Mouse (Mus musculus) spleen, embryonic (tissue): Measurements from ENCODE around the gene Gng12.

Experiments
- CTCF ChIA-PET: fragments of 350-600 bp; sonication (Branson Sonifier 250); formaldehyde crosslinking; loops from one replicate; lab custom pipeline; 2022; lab: Charles Lee

The Gng12 gene

DNA sequence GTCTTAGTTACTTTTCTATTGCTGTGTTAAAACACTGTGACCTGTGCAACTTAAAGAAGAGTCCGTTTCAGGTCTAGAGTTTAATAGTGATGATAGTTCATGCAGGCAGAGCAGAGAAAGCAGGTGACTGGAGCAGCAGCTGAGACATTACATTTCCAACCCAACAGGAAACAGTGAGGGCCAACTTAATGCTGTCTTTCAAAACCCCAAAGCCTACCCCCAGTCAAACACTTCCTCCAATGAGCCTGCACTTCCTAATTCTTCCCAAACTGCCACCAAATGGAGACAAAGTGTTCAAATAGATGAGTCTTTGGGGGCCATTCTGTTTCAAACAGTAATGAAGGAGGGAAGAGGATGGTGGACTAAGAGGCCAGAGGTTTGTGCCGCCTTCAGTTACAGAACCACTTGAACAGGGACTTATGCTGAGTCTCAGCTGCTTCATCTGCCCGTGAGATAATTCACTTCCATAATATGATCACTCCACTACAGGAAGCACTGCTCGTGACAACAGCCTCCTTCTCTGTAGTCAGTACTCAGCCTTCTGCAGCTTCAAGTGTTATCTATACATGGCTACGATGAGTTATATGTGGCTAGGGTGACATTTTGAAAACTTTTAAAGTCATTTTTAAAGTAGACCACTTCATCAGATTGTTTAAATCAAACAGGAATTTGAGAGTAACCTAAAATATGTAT, 55.7 kb downstream of the Gng12 start:
- CTCF ChIA-PET = no interaction called here

DNA sequence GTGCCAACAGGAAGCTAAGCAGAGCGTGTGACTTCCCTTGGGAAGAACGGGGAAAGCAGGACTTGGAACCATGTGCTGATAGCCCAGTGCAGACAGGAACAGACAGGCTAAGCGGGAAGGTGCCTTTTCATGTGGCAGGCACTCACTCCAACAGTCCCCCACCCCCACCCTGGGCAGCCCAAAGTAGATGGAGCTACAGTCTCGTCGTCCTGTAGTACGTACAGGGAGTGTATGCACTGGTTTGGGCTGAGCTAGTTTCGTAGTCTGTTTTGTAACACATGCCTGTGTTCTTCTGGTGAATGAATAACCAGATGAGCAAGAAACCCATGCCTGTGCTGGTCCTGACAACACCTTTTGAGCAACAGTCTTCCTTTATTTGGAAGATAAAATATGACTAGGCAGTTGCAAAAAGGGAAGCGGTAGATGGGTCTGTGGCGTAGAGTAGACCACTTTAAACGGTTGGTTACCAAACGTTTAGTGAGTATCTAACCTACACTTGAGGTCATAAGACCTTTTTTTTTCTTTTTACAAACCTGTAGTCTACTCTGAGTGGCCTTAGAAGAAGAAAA, 57.8 kb downstream of the Gng12 start:
- CTCF ChIA-PET = interaction anchor here (0.5 to 0.6 kb wide), 2 partner anchors 129 to 1289 kb away, joined by 3 to 4 read pairs; no protein-coding TSS in a partner anchor

DNA sequence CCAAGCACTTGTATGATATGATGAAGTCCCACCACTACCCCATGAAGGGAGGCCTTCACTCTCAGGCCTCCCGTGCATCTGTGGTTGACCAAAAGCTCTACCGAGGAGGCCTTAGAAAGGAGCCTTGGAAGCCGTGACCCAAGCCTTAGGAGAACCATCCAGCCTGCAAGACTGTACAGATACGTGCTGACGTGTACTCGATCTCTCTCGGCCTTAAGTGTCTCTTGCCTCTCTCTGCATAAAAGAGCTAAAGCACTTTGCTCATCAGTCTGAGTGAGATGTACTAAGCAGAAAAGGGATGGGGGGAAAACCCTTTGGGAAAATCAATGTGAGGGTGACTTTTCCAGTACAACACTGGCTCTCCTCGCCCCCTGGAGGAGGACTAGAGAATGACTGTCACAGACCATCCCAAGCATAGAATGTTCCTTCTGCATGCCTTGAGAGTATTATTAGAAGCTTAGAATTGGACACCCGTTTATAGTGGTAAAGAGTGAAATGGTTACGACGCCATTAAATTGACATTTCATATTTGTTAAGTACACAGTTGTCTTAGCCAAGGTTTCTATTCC, 59.0 kb downstream of the Gng12 start:
- CTCF ChIA-PET = no interaction called here

DNA sequence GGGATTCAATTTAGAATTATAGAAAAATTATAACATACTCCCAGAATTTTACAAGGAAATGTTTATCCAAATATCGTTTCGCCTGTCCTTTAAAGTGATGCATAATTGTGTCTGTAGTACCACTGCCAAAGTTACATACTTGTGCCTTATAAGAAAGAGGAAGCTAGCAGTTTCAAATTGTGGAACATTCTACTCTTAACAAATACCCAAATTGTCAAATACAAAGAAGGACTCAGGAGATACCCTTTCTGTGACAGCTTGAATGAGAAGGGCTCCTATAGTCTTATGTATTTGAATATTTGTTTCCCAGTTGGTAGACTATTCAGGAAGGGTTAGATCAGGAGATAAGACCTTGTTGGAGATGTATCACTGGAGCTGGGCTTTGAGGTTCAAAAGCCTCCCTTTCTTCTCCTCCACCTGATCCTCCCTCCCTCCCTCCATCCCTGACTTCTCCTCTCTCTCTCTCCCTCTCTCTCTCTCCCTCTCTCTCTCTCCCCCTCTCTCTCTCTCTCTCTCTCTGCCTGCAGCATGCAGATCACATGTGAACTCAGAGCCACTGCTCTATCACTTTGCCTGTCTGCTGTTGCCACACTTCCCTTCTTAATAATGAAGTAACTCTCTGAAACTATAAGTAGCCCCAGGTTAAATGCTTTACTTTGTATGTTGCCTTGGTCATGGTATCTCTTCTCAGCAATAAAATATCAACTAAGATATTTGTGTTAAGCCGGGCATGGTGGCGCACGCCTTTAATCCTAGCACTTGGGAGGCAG, 62.5 kb downstream of the Gng12 start:
- CTCF ChIA-PET = no interaction called here

DNA sequence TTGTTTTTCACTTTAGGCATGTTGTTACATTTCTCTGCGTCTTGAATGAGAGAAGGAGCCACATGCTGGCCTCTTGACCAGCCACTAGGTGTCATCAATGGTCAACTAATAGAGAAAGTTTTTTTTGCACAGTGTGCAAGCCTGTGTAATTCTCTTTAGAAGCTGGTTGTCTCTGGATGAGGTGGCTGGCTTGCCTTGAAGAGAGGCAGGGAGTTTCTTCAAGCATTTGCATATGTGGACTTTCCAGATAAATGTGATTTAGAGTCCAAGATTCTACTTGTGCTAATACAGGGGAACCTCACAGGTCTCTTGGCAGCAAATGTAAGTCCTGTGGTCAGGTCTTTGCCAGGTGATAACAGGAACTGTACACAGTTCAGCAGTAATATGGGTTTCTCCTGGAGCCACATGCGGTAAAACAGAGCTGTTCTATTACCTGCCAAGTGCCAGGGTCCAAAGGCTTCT, 66.4 kb downstream of the Gng12 start:
- CTCF ChIA-PET = interaction anchor here (0.6 to 1.3 kb wide), 4 partner anchors 163 to 221 kb away, joined by 3 to 4 read pairs (median 4); no protein-coding TSS in a partner anchor

DNA sequence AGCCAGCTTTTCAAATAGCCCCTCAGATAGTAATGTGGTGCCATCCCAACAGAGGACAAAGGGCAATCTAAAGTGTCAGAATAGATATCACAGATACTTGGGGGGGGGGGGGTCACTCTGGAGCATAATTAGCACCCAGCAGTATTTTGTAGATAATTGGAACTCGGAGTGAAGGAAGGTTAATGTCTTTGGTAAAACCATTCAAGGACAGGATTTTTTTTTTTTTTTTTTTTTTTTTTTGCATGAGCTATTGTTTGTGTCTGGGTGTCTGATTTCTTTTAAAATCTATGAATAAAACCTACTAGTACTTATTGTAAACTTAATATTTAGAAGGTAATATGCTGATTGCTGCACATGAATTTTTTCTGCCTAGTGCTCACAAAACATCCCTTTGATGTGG, 66.9 kb downstream of the Gng12 start:
- CTCF ChIA-PET = interaction anchor here (0.6 to 1.3 kb wide), 8 partner anchors 9 to 221 kb away, joined by 3 to 7 read pairs (median 4); no protein-coding TSS in a partner anchor

DNA sequence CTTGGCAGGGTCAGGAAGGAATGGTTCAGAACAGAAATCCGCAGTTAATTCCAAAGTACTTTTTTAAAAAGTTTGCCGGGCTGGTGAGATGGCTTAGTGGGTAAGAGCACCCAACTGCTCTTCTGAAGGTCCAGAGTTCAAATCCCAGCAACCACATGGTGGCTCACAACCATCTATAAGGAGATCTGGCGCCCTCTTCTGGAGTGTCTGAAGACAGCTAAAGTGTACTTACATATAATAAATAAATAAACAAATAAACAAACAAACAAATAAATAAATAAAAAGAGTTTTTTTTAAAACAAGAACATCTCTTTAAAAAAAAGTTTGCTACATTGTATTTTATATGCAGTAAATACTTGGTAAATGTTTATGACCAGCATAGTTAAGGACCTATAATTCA, 67.5 kb downstream of the Gng12 start:
- CTCF ChIA-PET = interaction anchor here (0.6 to 1.3 kb wide), 5 partner anchors 9 to 181 kb away, joined by 3 to 7 read pairs (median 4); no protein-coding TSS in a partner anchor

DNA sequence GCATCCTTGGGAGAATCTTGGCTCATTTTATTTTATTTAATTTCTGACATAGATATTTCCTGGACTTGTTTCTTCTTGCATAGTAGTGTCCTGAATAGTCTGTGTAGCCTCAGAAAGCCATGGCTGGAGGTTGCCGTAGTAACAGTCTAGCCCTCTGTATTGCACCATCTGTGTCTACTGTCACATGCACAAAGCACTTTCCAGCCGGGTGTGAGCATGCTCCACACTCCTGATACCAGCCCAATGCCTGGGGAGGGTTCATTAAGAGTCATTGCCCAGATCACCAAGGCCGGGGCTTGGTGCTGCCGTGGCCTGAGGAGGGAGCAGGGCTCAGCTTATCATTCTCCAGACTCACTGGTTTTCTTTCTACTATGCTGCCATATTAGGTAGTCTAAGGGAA, 68.0 kb downstream of the Gng12 start:
- CTCF ChIA-PET = interaction anchor here (0.7 kb wide), 2 partner anchors 18 to 196 kb away, joined by 3 read pairs; no protein-coding TSS in a partner anchor

DNA sequence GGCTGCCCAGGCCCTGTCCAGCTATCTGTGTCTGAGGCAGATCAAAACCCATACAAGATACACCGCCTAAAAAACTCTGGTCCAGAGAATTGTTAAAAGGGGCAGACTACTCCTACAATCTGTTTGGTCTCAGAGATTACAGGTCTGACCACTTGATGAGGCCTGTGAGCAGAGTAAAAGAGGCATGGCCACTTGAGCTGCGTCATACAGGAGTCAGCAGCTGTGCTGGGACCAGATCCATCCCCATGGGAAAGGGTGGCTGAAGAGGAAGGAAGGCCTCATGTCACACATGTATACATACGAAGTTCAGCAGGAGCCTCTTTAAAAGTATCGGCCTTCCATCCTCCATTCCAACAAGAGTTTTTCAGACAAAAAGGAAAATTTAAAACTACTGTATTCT, 69.0 kb downstream of the Gng12 start:
- CTCF ChIA-PET = no interaction called here

DNA sequence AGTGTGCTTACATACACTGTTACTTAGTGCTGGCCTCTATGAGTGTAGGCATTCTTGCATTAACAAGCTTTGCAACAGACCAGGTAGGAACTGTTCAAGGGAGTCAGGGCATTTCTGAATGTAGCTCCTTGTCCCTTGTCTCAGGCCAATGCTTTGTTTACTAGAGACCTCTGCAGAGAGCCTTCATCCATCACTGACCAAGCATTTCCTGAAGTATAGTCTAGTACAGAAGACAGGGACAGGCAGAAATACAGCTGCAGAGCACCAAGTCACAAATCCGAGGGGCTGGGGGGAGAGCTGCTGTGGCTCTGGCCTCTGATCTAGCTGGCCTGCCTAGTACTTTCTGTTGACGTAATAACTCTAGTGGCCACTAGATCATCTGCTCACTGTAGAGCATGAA, 71.6 kb downstream of the Gng12 start:
- CTCF ChIA-PET = interaction anchor here (0.5 kb wide), 1 partner anchor 65 kb away, joined by 7 read pairs; no protein-coding TSS in a partner anchor

DNA sequence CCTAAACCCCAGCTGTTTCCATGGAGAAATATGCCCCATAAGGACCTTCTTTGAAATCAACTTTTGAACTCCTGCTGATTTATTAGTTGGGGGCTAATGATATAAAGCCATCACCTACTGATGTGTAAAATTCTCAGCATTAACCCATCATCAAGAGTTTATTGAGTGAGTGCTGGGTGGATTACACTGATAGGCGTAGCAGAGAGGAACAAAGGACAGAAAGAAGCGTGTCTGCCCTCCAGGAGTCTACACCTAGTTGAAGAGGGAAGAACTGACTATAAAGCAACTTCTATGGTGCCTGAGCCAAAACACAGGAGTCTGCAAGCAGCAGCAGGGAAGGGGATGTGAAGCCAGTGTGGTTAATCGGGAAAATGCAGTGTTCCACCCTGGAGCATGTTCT, 73.2 kb downstream of the Gng12 start:
- CTCF ChIA-PET = no interaction called here

DNA sequence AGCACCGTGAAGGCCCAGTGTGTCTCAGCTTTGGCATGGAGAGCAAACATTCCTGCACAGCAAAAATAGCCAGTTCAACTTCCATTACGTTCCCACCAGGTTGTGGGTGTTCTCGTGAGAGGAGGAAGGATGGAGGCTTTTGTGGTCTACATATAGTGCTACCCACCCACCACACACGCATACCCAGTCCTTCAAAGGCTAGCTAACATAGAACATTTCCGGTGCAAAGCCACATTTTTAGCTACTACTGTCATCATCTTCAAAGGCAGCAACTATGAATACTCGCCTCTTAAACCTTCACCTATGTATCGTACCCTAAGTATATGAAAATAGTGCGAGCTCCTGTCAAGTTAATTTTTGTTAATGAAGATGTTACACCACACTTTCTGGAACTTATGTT, 76.1 kb downstream of the Gng12 start:
- CTCF ChIA-PET = interaction anchor here (0.7 to 1.8 kb wide), 2 partner anchors 9 to 186 kb away, joined by 4 to 9 read pairs; no protein-coding TSS in a partner anchor

DNA sequence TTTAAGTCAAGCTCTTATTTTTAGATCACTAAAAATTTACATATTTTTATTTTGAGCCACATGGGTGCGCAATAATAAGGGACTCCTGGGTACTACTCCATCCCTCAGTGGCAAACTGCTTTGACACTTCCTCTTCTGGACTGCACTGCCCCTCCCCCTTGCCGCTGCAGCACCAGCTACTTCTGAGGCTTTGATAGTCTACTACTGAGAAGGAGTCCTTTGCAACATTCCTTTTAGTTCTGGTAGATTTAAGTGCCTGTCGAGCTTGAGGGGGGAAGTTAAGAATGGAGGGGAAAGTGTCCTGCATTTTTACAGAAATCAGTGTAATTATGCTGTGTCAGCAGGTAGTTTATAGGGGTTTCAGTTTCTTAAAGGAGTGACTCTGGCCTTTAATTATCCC, 77.0 kb downstream of the Gng12 start:
- CTCF ChIA-PET = interaction anchor here (1.8 kb wide), 1 partner anchor 185 kb away, joined by 9 read pairs; no protein-coding TSS in a partner anchor

DNA sequence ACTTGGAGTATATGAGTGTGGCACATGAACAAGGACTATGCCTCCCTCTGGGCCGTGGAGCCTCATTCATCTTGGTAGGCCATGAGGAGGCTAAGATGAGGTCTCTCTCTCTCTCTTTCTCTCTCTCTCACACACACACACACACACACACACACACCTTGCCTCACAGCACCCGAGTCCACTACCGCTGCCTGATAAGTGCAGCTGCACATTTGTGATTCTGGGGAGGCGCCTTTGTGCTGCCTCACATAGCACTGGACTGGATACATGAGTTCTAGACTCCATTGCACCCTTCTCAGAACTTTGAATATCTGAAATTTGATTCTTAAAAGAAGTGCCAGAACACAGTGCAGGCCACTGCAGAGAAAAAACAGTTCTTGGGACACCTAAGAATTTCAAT, 79.3 kb downstream of the Gng12 start:
- CTCF ChIA-PET = no interaction called here

DNA sequence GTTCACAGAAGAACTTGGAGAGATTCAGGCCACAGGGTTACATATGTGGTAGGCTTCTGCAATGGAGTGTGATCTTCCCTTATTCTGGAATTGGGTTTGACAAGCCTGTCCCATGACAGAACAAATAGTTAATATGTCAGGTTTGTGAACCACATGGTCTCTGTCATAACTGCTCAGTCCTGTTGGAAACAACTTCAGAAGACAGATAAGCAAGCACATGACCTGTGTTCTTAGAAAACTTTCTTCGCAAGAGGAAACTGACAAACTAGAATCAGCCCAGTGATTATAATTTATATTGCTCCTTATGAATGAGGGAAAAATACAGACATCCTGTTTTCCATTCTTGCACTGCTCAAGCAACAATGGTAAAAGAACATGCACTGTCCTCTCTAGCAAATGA, 83.0 kb downstream of the Gng12 start:
- CTCF ChIA-PET = no interaction called here

DNA sequence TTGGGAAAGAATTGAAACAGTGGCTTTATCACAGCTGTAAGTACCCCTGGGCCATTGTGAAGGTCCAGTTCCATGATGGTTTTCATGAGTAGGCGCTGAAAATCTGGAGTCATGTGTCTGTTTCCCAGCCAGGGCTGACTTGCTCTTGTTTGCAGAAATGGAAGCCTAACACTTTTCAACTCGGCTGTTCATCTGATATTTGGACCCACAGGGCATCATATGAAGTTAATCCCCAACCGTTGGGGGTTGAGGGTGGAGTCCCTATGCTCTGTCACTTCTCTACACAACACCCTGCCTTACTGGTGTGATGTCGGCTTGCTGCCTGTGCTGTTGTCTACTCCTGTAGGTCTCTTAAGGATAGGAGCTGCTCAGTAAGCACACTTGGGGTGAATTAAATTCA, 83.8 kb downstream of the Gng12 start:
- CTCF ChIA-PET = no interaction called here

DNA sequence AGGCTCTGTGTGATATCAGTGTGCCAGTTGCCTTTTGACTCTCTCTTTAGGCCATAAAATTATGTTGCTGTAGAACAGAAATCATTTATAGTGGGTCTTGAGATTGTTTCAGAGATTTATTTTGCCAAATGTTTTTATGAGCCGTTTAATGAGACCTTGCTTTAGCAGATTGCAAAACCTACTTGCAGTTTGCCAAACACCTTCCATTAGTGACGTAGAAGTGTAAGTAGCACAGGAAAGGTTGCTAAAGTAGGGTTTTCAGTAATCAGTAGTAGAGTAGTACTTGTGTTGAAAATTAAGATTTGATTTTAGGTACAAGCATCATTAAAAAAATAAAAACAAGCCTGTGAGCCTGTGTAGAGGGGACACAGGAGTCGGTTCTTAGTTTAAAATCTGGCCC, 85.2 kb downstream of the Gng12 start:
- CTCF ChIA-PET = interaction anchor here (0.5 kb wide), 1 partner anchor 83 kb away, joined by 3 read pairs; no protein-coding TSS in a partner anchor

DNA sequence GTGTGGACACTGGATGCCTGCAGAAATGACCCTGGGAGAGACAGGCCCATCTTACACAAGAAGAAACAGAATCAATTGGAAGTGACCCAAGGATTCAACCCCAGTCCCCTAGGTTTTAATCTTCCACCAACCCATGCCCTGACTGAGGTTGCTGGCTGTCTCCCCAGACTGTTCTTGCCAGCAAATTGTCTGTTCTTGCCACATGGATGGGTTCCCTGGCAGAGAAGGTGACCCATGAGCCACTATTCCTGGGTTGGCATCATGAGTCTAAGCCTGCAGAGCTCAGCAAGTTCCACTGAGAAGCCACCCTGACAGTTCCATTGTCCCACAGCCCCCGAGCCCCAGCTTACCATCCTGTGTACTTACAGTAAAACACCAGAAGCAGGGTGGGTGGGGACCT, 85.7 kb downstream of the Gng12 start:
- CTCF ChIA-PET = interaction anchor here (0.5 to 0.7 kb wide), 3 partner anchors 18 to 193 kb away, joined by 3 read pairs; no protein-coding TSS in a partner anchor

DNA sequence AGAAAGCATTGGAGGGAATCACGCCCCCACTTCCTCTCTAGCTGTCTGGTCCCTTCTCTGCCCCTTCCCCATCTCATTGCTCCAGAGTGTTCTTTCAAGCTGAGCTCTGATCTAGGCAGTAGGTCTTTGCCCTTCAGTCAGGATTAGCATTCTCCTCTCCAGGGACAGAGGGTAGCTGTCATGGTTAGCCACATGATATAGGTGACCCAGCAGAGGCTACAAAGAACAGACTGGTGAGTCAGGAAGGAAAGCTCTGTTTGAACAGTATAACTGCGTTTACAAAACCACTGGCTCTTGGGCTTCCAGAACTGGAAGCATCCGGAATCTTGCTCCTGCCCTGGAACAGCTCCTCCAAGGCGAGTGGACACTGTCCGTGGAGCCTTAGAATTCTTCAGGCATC, 87.9 kb downstream of the Gng12 start:
- CTCF ChIA-PET = no interaction called here

DNA sequence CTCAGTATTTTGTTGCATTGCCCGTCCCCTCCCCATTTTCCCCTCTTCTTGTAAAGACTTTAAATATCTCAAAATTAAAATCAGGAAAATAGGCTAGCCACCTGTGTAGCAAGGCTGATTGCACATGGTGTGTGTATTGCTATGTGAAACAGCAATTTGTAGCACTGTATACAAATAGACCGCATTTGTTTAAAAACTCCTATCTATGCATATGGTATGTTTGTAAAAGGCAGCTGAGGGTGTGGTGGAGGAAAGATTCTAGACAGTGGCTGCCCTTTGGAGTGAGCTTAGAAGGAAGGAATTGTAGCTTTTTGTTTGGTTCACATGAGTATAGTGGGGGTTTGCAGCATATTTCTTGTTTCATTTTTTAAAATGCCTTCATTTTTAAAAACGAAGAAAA, 88.5 kb downstream of the Gng12 start:
- CTCF ChIA-PET = no interaction called here

DNA sequence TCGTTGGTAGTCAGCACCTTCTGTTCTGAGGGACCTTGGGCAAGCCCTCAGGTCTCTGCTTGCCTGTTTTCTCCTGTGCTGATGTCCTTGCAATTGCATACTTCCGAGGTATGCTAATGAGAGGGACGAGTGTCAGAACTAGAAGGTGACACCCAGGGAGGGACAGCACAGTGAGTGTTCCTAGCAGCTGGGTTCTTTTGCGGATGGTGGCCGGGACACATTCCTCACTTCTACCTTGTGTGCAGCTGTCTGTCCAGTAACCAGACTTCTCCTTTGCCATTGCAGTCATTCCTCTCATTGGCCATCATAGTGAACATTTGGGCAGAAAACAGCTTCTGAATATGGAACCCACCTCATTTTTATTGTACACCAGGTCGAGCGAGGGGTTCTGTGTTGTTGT, 89.3 kb downstream of the Gng12 start:
- CTCF ChIA-PET = no interaction called here

DNA sequence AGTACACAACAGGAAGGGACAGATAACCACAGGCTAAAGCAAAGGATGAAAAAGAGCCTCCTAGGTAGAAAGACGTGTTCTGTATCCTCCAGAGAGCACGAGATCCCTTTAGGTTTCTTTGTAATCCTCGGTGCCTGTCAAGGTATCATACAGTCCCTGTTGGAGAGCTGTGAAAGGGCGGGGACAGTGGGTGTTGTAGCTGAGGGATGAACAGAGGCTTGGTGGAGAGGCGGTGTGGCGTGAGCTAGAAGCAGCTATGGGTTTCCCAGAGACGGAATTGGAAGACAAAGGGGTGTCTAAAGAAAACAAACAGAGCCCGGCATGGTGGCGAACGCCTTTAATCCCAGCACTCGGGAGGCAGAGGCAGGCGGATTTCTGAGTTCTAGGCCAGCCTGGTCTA, 89.9 kb downstream of the Gng12 start:
- CTCF ChIA-PET = no interaction called here
